Mouse (Mus musculus) frontal cortex, postnatal 14 days (tissue): ENCODE results near the gene Degs1.

Experiments used
- DNase-seq, 2 experiments: peaks; one replicate each; pipeline ENCODE4 v3.0.0; 2022; ENCODE audit warnings: low spot score in 2 of 2

Degs1 gene

GRCm38 (mm10) chr1:182226261-182226660 is 56.3 kb downstream of the Degs1 start:
- DNase-seq, result no peak
